Mouse (Mus musculus): ENCODE data around the gene Wdr31. TPM values are rescaled to one million over a fixed set of nuclear protein-coding genes. Genes with fewer than 3 reads are reported as not detected.

Wdr31 gene
- polyA plus RNA-seq, 1 experiment from 2014 or later = 7.1 TPM

GRCm38 (mm10) chr4:62508839-62509238 lies 38.1 kb upstream of the Wdr31 start:
- DNase-seq (ENCODE audit: low spot score) = no peak
- Histone ChIP-seq H3K27ac (no peak overlapping the region), H3K4me3 (no peak overlapping the region), H3K9me3 (no peaks in the 10 kb centered on the region), H3K4me1 (peaks cover 1% of the 10 kb centered on the region; the same call in 1 of the 2 replicates), H3K36me3 (peaks cover 64% of the 10 kb centered on the region), H3K27me3 (ENCODE audit: insufficient read depth, poor library complexity, severe bottlenecking) (no peaks in the 10 kb centered on the region)
- 85% methylated on average over 5 of the region's 5 CpGs for WGBS

- Histone ChIP-seq H3K4me1 (peaks cover 9% of the 10 kb centered on the region; the same call in 1 of the 2 replicates), H3K36me3 (peaks cover 44% of the 10 kb centered on the region), H3K4me3 (no peak overlapping the region), H3K9me3 (no peaks in the 10 kb centered on the region), H3K27ac (no peak overlapping the region), H3K27me3 (ENCODE audit: insufficient read depth, poor library complexity, severe bottlenecking) (no peaks in the 10 kb centered on the region)
- WGBS = 56% methylated on average over 2 of the region's 2 CpGs
- peak; percentile 87 for DNase-seq (ENCODE audit: low spot score)
Observed at GRCm38 (mm10) chr4:62506798-62507197, 36.1 kb upstream of the Wdr31 start.

DNA sequence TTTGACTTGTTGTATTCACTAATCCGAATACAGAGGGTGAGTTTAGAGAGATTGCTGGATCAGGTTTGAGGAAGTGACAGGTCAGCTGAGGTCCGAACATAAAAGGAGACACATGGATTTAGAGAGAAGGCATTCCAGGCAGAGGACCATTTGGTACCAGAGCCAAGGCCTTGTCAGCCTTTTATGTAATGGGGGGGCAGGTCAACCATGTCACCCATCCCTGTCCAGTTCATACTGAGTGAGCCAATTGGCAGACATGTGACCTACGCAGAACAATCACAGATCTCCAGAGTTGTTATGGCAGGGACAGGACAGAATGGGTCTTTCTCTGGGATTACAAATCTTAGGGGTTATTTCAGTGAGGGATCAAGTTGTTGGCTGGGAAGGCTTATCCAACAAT lies 35.3 kb upstream of the Wdr31 start:
- Histone ChIP-seq H3K27me3 (ENCODE audit: insufficient read depth, poor library complexity, severe bottlenecking) (no peaks in the 10 kb centered on the region), H3K27ac (no peak overlapping the region), H3K4me3 (no peak overlapping the region), H3K9me3 (no peaks in the 10 kb centered on the region), H3K36me3 (peaks cover 36% of the 10 kb centered on the region), H3K4me1 (peaks cover 9% of the 10 kb centered on the region)
- WGBS = 78% methylated on average over 3 of the region's 3 CpGs
- DNase-seq (ENCODE audit: low spot score) = no peak

GRCm38 (mm10) chr4:62503374-62503970 lies 32.8 kb upstream of the Wdr31 start, which contains the start of gene Hdhd3:
TSS of gene Hdhd3 (minus strand) at chr4:62503467.
- H3K4me1 ChIP-seq = peaks cover 9% of the 10 kb centered on the region
- WGBS = 75% methylated on average over 3 of the region's 3 CpGs
- no peaks in the 10 kb centered on the region for H3K9me3 ChIP-seq
- peak within 1 kb of the TSS; percentile 69 for H3K4me3 ChIP-seq
- peak within 1 kb of the TSS; percentile 92 for H3K27ac ChIP-seq
- no peak for DNase-seq (ENCODE audit: low spot score)
- H3K36me3 ChIP-seq = peaks cover 25% of the 10 kb centered on the region
- no peaks in the 10 kb centered on the region for H3K27me3 ChIP-seq (ENCODE audit: insufficient read depth, poor library complexity, severe bottlenecking)

GRCm38 (mm10) chr4:62502969-62503368 lies 32.3 kb upstream of the Wdr31 start:
- no peak for DNase-seq (ENCODE audit: low spot score)
- peak overlapping the region; percentile 69; the same call in 1 of the 2 replicates for H3K4me3 ChIP-seq
- H3K36me3 ChIP-seq = peaks cover 22% of the 10 kb centered on the region
- peak overlapping the region; percentile 92 for H3K27ac ChIP-seq
- H3K4me1 ChIP-seq = peaks cover 9% of the 10 kb centered on the region
- no peaks in the 10 kb centered on the region for H3K9me3 ChIP-seq
- no peaks in the 10 kb centered on the region for H3K27me3 ChIP-seq (ENCODE audit: insufficient read depth, poor library complexity, severe bottlenecking)
- WGBS = 67% methylated on average over 7 of the region's 7 CpGs

- peak overlapping the region; percentile 92 for H3K27ac ChIP-seq
- H3K36me3 ChIP-seq = peaks cover 20% of the 10 kb centered on the region
- 1% methylated on average over 38 of the region's 38 CpGs for WGBS
- H3K27me3 ChIP-seq (ENCODE audit: insufficient read depth, poor library complexity, severe bottlenecking) = no peaks in the 10 kb centered on the region
- peak overlapping the region; percentile 69 for H3K4me3 ChIP-seq
- H3K9me3 ChIP-seq = no peaks in the 10 kb centered on the region
- H3K4me1 ChIP-seq = peaks cover 9% of the 10 kb centered on the region
- peak; percentile 97 for DNase-seq (ENCODE audit: low spot score)
Observed at GRCm38 (mm10) chr4:62501964-62502732, 31.5 kb upstream of the Wdr31 start.

DNA sequence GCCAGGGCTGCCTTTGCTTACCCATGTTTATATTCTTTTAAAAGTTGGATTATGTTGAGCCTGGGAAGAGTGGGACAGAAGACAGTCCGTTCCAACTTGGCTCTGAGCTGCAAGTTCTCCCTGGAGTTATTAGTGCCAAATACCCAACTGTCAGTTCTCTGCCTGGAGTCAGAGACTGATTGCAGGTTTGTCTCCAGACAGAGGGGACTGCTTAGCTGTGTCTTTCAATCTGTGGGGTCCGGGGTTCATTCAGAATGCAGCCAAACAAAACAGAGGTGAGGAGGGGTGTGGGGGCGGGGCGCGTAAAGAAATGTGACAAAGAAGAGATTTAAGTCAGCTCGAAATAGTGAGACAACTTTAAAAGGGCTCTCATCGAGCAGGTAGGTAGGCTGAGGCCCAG lies 30.8 kb upstream of the Wdr31 start:
- peak overlapping the region; percentile 69 for H3K4me3 ChIP-seq
- peaks cover 20% of the 10 kb centered on the region for H3K36me3 ChIP-seq
- 4% methylated on average over 7 of the region's 7 CpGs for WGBS
- peaks cover 9% of the 10 kb centered on the region for H3K4me1 ChIP-seq
- no peak for DNase-seq (ENCODE audit: low spot score)
- H3K9me3 ChIP-seq = no peaks in the 10 kb centered on the region
- H3K27ac ChIP-seq = peak overlapping the region; percentile 92
- H3K27me3 ChIP-seq (ENCODE audit: insufficient read depth, poor library complexity, severe bottlenecking) = no peaks in the 10 kb centered on the region

GRCm38 (mm10) chr4:62500799-62501198 lies 30.1 kb upstream of the Wdr31 start:
- WGBS = 83% methylated on average over 4 of the region's 4 CpGs
- DNase-seq (ENCODE audit: low spot score) = no peak

GRCm38 (mm10) chr4:62496815-62497214 lies 26.1 kb upstream of the Wdr31 start:
- H3K27ac ChIP-seq = no peak overlapping the region
- no peaks in the 10 kb centered on the region for H3K9me3 ChIP-seq
- peaks cover 20% of the 10 kb centered on the region for H3K36me3 ChIP-seq
- no peak overlapping the region for H3K4me3 ChIP-seq
- no peaks in the 10 kb centered on the region for H3K27me3 ChIP-seq (ENCODE audit: insufficient read depth, poor library complexity, severe bottlenecking)
- H3K4me1 ChIP-seq = peaks cover 5% of the 10 kb centered on the region; the same call in 1 of the 2 replicates
- 76% methylated on average over 8 of the region's 8 CpGs for WGBS
- no peak for DNase-seq (ENCODE audit: low spot score)

More at GRCm38 (mm10) chr4:62500799-62501198, 30.1 kb upstream of the Wdr31 start:
- peaks cover 9% of the 10 kb centered on the region for H3K4me1 ChIP-seq
- no peak overlapping the region for H3K4me3 ChIP-seq
- H3K9me3 ChIP-seq = no peaks in the 10 kb centered on the region
- H3K27me3 ChIP-seq (ENCODE audit: insufficient read depth, poor library complexity, severe bottlenecking) = no peaks in the 10 kb centered on the region
- peaks cover 20% of the 10 kb centered on the region for H3K36me3 ChIP-seq
- H3K27ac ChIP-seq = no peak overlapping the region

- Histone ChIP-seq H3K27me3 (ENCODE audit: insufficient read depth, poor library complexity, severe bottlenecking) (no peaks in the 10 kb centered on the region), H3K36me3 (peaks cover 20% of the 10 kb centered on the region), H3K4me1 (peaks cover 5% of the 10 kb centered on the region; the same call in 1 of the 2 replicates), H3K4me3 (no peak overlapping the region), H3K27ac (no peak overlapping the region), H3K9me3 (no peaks in the 10 kb centered on the region)
- DNase-seq (ENCODE audit: low spot score) = no peak
- 68% methylated on average over 8 of the region's 8 CpGs for WGBS
Observed at GRCm38 (mm10) chr4:62495946-62496345, 25.2 kb upstream of the Wdr31 start.

GRCm38 (mm10) chr4:62494230-62494629 lies 23.5 kb upstream of the Wdr31 start:
- no peak for DNase-seq (ENCODE audit: low spot score)
- peaks cover 5% of the 10 kb centered on the region; the same call in 1 of the 2 replicates for H3K4me1 ChIP-seq
- H3K27ac ChIP-seq = no peak overlapping the region
- H3K36me3 ChIP-seq = peaks cover 13% of the 10 kb centered on the region
- no peaks in the 10 kb centered on the region for H3K9me3 ChIP-seq
- H3K27me3 ChIP-seq (ENCODE audit: insufficient read depth, poor library complexity, severe bottlenecking) = no peaks in the 10 kb centered on the region
- no peak overlapping the region for H3K4me3 ChIP-seq
- WGBS = 58% methylated on average over 9 of the region's 9 CpGs

- peaks cover 8% of the 10 kb centered on the region; the same call in 1 of the 2 replicates for H3K4me1 ChIP-seq
- 0 out of 2 replicates have a peak, but pooled peaks cover under 1% of the 10 kb centered on the region for H3K36me3 ChIP-seq
- no peak for DNase-seq (ENCODE audit: low spot score)
- no peak overlapping the region for H3K4me3 ChIP-seq
- WGBS = 69% methylated on average over 2 of the region's 2 CpGs
- no peaks in the 10 kb centered on the region for H3K9me3 ChIP-seq
- H3K27me3 ChIP-seq (ENCODE audit: insufficient read depth, poor library complexity, severe bottlenecking) = no peaks in the 10 kb centered on the region
- H3K27ac ChIP-seq = no peak overlapping the region
Observed at GRCm38 (mm10) chr4:62492682-62493081, 22.0 kb upstream of the Wdr31 start.

GRCm38 (mm10) chr4:62487914-62488313 lies 17.2 kb upstream of the Wdr31 start:
- H3K36me3 ChIP-seq = no peaks in the 10 kb centered on the region
- H3K4me1 ChIP-seq = 0 out of 2 replicates have a peak, but pooled peaks cover 7% of the 10 kb centered on the region
- 79% methylated on average over 2 of the region's 2 CpGs for WGBS
- no peak overlapping the region for H3K27ac ChIP-seq
- H3K4me3 ChIP-seq = no peak overlapping the region
- H3K9me3 ChIP-seq = no peaks in the 10 kb centered on the region
- H3K27me3 ChIP-seq (ENCODE audit: insufficient read depth, poor library complexity, severe bottlenecking) = no peaks in the 10 kb centered on the region; the same call in 1 of the 2 replicates
- no peak for DNase-seq (ENCODE audit: low spot score)
